20 mouse cellular contexts compared by ENCODE assay signal in genomic region chr5:17389926-17390325, GRCm38 (mm10). TPM values are rescaled to one million over a fixed set of nuclear protein-coding genes. Genes with fewer than 3 reads are reported as not detected.
A peak's percentile ranks its signal among the peaks of the same experiment; 100 is the strongest.
DNase-seq lines count a peak whose midpoint lies in the region; ATAC-seq and TF ChIP-seq lines count a peak whose summit lies in the region.
"Had no signal": no experiment of that assay in that cellular context is flagged by ENCODE, and none has a peak within 500 bp of the region (broad histone marks: within the 10 kb centered on the region; RNA-seq: fewer than 3 reads in every experiment).

No protein-coding gene starts in this region.

- no peak overlapping the region for H3ac ChIP-seq in C2C12 (ENCODE audit: control insufficient read depth, insufficient read length, low read depth)

- no peaks in the 10 kb centered on the region for H3K79me2 ChIP-seq in C2C12 (ENCODE audit: control insufficient read depth, insufficient read depth)

- H3K27me3 ChIP-seq in kidney, embryonic 15.5 days, result no peaks in the 10 kb centered on the region
- no peaks in the 10 kb centered on the region for H3K27me3 ChIP-seq in C2C12 (ENCODE audit: control insufficient read depth, insufficient read depth, insufficient read length)
- no peaks in the 10 kb centered on the region for H3K27me3 ChIP-seq in neural tube, embryonic 15.5 days (replicated peaks)
- H3K27me3 ChIP-seq: limb, embryonic 12.5 days; midbrain, embryonic 12.5 days had no signal

- H3K27ac ChIP-seq in kidney, embryonic 15.5 days, result no peak overlapping the region
- no peak overlapping the region for H3K27ac ChIP-seq in neural tube, embryonic 15.5 days (replicated peaks)
- H3K27ac ChIP-seq: left cerebral cortex, adult 2 months; limb, embryonic 12.5 days; liver, embryonic 14.5 days; midbrain, embryonic 12.5 days had no signal

- WGBS in kidney, embryonic 15.5 days, result 53% methylated on average over 7 of the region's 7 CpGs
- WGBS in neural tube, embryonic 15.5 days, result 75% methylated on average over 7 of the region's 7 CpGs

- no peaks in the 10 kb centered on the region for H3K9me3 ChIP-seq in kidney, embryonic 15.5 days (replicated peaks)
- no peaks in the 10 kb centered on the region for H3K9me3 ChIP-seq in neural tube, embryonic 15.5 days (replicated peaks)
- H3K9me3 ChIP-seq: limb, embryonic 12.5 days; midbrain, embryonic 12.5 days had no signal

- H3K4me2 ChIP-seq in kidney, embryonic 15.5 days, result no peak overlapping the region
- no peak overlapping the region for H3K4me2 ChIP-seq in neural tube, embryonic 15.5 days
- H3K4me2 ChIP-seq: heart, embryonic 11.5 days; limb, embryonic 12.5 days; midbrain, embryonic 12.5 days had no signal

- no peak overlapping the region for H3K4me3 ChIP-seq in kidney, embryonic 15.5 days (replicated peaks)
- H3K4me3 ChIP-seq in C2C12 (ENCODE audit: insufficient read depth, poor library complexity, severe bottlenecking), result no peak overlapping the region
- no peak overlapping the region for H3K4me3 ChIP-seq in neural tube, embryonic 15.5 days (replicated peaks)
- H3K4me3 ChIP-seq: erythroblast, embryonic 14.5 days; left cerebral cortex, adult 2 months; limb, embryonic 12.5 days; midbrain, embryonic 12.5 days had no signal

- no peak for ATAC-seq in kidney, embryonic 15.5 days (replicated peaks; ENCODE audit: low FRiP score)
- ATAC-seq in erythroblast, adult 5-6 weeks (replicated peaks; ENCODE audit: low FRiP score, poor library complexity, severe bottlenecking), result no peak
- ATAC-seq in neural tube, embryonic 15.5 days (ENCODE audit: low FRiP score), result no peak
- ATAC-seq: forebrain, embryonic 16.5 days had no signal

- peak; percentile 7 for DNase-seq in kidney, adult 18-20 months
- DNase-seq in T-cell, adult 2 months (ENCODE audit: low spot score), result peak; percentile 1
- peak; percentile 6 for DNase-seq in kidney, postnatal 14 days
- no peak for DNase-seq in spleen, postnatal 14 days (ENCODE audit: low spot score in 2 of 2)
- DNase-seq: cerebellum, adult 9-11 months; thymus, postnatal 36 days had no signal

- no peaks in the 10 kb centered on the region for H3K4me1 ChIP-seq in kidney, embryonic 15.5 days
- H3K4me1 ChIP-seq in neural tube, embryonic 15.5 days, result no peaks in the 10 kb centered on the region
- H3K4me1 ChIP-seq: limb, embryonic 12.5 days; midbrain, embryonic 12.5 days had no signal

- H3K79me3 ChIP-seq in C2C12 (ENCODE audit: low read depth), result no peaks in the 10 kb centered on the region

- no peaks in the 10 kb centered on the region for H3K36me3 ChIP-seq in kidney, embryonic 15.5 days
- H3K36me3 ChIP-seq in C2C12 (ENCODE audit: control insufficient read depth, insufficient read depth), result no peaks in the 10 kb centered on the region
- H3K36me3 ChIP-seq in neural tube, embryonic 15.5 days, result no peaks in the 10 kb centered on the region
- H3K36me3 ChIP-seq: limb, embryonic 12.5 days; midbrain, embryonic 12.5 days had no signal

- H3K9ac ChIP-seq in kidney, embryonic 15.5 days, result no peak overlapping the region
- H3K9ac ChIP-seq in neural tube, embryonic 15.5 days (replicated peaks), result no peak overlapping the region
- H3K9ac ChIP-seq: limb, embryonic 12.5 days; liver, embryonic 14.5 days; midbrain, embryonic 12.5 days had no signal

- TF ChIP-seq CTCF in C2C12 (IDR thresholded peaks at IDR 0.05; ENCODE audit: control insufficient read depth, insufficient read depth, insufficient read length), result no peak

TF ChIP-seq in C2C12, 6 proteins besides CTCF, POLR2A, EP300 and RAD21:
- TF ChIP-seq USF1 (IDR thresholded peaks at IDR 0.05; ENCODE audit: low read depth) (peak; percentile 70), CEBPB (IDR thresholded peaks at IDR 0.05; ENCODE audit: low read depth) (no peak)

RNA-seq across cellular contexts. Expression of gene Speer4f2, which starts 16.9 kb away (rescaled TPM):
- polyA plus RNA-seq in kidney, embryonic 15.5 days (2015; fragmentation: Nextera tagmentation; extraction: Ambion mirVana), result not detected in 2 replicates
- not detected for polyA plus RNA-seq in C2C12 (2012; fragmentation: generic; extraction: Trizol)
- total RNA-seq in erythroblast, adult 5-6 weeks (2015; ENCODE audit: low replicate concordance), result not detected in 2 replicates
- total RNA-seq in erythroblast, adult 5-6 weeks (2017; ENCODE audit: low replicate concordance), result not detected in 2 replicates
- not detected in 2 replicates for polyA plus RNA-seq in neural tube, embryonic 15.5 days (2015; fragmentation: Nextera tagmentation; extraction: Ambion mirVana)
- total RNA-seq: gastrocnemius, adult 8-10 months; heart, postnatal 25 days; left cerebral cortex, adult 2 months had no signal
- polyA plus RNA-seq: erythroblast, embryonic 14.5 days; forebrain, embryonic 16.5 days; heart, embryonic 11.5 days; large intestine, adult 2 months; limb, embryonic 12.5 days; liver, embryonic 14.5 days; midbrain, embryonic 12.5 days had no signal

Comparison
In these comparisons a context has a peak if more than half of its experiments do, and no peak if none do; other contexts are left out.
1. DNase-seq: peak in kidney, adult 18-20 months (single experiment), T-cell, adult 2 months (single experiment) and kidney, postnatal 14 days (single experiment); none in spleen, postnatal 14 days (0 of 2).